Mouse (Mus musculus): ENCODE results near the gene Glb1.

The Glb1 gene

DNA sequence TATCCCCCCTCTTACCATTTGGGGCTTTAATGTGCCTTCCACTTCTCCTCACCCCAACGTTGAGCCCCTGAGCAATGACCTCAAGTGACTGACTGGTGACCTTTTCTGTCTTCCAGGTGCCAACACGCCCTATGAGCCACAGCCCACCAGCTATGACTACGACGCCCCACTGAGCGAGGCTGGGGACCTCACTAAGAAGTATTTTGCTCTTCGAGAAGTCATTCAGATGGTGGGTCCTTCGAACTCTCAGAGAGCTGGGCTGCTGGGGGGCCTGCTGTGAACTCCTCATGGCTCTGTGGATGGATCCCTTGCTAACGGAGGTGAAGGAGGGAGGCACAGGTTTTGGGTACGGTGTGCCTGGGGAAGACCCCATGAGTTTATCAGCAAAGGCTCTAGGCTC lies 42.0 kb downstream of the Glb1 start:
- DNase-seq (ENCODE audit: low spot score in 2 of 2) = no peak

- no peak for DNase-seq (ENCODE audit: low spot score in 2 of 2)
Measured at GRCm38 (mm10) chr9:114443351-114443750, 42.5 kb downstream of the Glb1 start.

DNA sequence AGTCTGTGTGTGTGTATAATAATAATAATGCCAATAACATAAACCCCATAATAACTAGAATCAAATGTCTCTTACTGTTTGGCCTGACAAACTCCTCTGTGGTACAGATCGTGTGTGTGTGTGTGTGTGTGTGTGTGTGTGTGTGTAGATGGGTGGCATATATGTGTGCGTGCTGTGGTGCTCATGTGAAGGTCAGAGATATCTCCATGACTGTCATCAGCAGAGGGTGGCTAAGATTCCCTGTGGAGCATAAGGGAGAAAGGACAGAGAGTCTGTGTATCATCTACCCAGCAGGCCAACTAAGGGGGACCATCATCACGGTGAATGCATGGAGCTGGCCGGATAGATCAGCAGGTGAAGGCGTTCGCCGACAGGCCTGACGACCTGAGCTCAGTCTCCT lies 46.0 kb downstream of the Glb1 start:
- DNase-seq (ENCODE audit: low spot score in 2 of 2) = no peak

GRCm38 (mm10) chr9:114448700-114449099 lies 47.8 kb downstream of the Glb1 start:
- DNase-seq (ENCODE audit: low spot score in 2 of 2) = no peak

DNA sequence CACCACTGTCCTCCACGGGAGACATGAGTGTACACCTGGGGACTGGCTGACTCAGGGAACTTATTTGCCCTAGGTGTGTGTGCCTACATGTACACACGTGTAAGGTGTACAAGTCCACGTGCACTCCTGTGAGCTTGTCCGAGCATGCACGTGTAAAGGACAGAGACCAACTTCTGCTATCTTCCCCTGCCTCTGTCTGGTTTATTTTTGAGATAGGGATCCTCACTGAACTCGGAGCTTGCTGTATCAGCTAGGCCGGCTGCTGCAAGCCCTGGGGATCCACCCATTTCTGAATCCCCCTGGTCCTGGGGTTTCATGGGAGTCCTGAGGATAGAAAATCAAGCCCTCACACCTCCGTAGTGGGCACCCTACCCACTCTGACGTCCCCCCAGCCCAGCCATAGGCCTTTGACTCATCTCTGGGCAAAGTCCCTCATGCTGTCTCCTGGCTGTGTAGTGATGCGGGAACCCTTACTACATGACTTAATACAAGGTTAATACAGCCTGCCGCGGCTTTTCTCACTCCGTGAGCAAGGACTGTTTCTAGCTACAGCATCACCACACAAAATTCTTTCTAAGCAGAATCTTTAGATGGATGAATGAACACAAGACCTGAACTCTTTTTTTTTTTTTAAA lies 48.4 kb downstream of the Glb1 start:
- DNase-seq (ENCODE audit: low spot score in 2 of 2) = no peak

DNA sequence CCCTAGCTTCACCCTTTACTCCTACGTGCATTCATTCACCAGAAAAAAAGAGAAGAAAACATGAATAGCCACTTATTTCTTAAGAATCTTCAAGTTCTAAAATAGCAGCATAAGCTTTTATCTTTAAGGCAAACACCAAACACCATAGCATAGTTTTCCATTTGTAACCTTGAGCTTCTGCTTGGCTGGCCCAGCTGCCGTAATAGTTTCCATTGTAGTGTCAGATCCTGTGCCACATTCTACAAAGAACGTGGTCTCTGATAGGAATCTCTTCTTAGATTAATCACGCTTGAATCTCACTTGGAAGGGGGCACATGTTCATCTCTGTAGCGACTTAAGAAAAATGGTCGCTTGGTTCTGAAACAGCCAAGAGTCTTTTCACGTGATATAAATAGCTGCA lies 50.7 kb downstream of the Glb1 start:
- no peak for DNase-seq (ENCODE audit: low spot score in 2 of 2)

- DNase-seq (ENCODE audit: low spot score in 2 of 2) = no peak
Measured at GRCm38 (mm10) chr9:114452418-114452817, 51.5 kb downstream of the Glb1 start.

DNA sequence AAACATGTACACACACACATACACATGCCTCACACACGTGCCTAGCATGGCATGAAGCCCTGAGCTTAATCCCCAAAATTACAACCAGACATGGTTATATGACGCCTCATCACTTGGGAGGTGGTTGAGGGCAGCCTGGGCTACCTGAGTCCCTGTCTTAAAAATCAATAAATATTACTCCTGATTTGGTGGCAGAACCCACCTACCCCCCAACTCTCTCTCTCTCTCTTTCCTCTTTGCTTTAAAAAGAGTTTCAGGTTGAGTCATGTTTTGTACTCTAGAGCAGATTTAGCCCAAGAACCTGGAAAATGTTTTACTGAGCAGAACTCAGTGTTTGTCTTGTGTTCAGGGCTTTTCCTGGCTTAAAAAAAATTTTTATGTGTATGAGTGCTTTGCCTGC lies 54.5 kb downstream of the Glb1 start:
- DNase-seq (ENCODE audit: low spot score in 2 of 2) = no peak

DNA sequence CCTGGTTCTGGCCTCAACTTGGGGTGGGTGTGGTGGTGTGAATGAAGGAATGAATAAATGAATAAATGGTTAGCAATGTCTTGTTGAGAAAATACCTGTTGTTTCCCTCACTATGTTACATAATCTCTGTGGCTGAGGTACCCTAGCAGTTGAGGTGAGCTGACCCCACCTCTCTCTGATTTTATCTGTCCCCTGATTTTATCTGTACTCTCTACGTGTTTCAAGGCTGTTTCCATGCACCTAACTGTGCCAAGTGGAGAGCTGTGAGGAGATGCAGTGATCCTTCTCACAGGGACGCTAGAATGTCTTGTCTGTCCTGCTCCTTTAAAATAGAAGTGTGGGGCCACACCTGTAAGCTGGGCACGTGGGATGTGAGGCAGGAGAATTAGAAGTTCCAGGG lies 57.6 kb downstream of the Glb1 start:
- no peak for DNase-seq (ENCODE audit: low spot score in 2 of 2)

DNA sequence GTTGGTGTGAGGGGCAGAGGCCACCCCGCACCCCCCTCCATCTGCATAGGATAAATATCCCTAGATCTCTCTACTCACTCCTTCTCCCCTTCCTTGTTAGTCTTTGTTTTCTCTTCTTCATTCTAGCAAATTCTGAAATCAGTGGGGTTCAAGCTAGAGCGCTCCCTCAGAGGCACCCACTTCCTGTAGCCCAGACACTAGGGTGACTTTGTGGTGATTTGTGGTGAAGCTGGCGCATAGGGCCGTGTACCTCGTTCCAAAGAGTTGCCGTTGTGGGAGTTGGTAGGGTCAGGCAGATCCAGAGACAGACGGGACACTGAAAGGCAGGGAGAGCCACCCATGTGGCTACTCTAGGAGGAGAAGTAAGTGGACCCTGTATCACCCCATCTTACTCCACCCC lies 61.7 kb downstream of the Glb1 start:
- DNase-seq (ENCODE audit: low spot score in 2 of 2) = no peak

- no peak for DNase-seq (ENCODE audit: low spot score in 2 of 2)
Measured at GRCm38 (mm10) chr9:114465442-114465841, 64.6 kb downstream of the Glb1 start.

DNA sequence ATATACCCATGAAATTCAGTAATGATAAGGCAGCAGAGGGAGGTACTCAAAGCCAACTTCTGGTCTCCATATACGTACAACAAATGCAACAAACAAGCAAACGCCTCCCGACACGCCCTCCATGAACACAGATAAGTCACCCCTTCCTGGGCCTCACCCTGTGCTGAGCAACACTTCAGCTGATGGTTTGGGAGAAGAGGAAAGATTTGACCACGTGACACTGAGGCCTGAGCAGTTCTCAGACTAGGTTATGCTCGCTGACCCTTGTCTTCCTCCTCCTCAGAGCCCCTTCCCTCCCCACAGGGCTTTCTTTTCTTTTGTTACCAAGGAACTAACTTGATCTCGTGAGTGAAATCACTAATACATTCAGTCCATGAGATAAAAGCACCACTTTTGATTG lies 66.0 kb downstream of the Glb1 start:
- no peak for DNase-seq (ENCODE audit: low spot score in 2 of 2)

GRCm38 (mm10) chr9:114468217-114468616 lies 67.3 kb downstream of the Glb1 start:
- DNase-seq (ENCODE audit: low spot score in 2 of 2) = no peak

- no peak for DNase-seq (ENCODE audit: low spot score in 2 of 2)
Measured at GRCm38 (mm10) chr9:114468701-114469100, 67.8 kb downstream of the Glb1 start.

GRCm38 (mm10) chr9:114471892-114472291 lies 71.0 kb downstream of the Glb1 start:
- DNase-seq (ENCODE audit: low spot score in 2 of 2) = no peak

DNA sequence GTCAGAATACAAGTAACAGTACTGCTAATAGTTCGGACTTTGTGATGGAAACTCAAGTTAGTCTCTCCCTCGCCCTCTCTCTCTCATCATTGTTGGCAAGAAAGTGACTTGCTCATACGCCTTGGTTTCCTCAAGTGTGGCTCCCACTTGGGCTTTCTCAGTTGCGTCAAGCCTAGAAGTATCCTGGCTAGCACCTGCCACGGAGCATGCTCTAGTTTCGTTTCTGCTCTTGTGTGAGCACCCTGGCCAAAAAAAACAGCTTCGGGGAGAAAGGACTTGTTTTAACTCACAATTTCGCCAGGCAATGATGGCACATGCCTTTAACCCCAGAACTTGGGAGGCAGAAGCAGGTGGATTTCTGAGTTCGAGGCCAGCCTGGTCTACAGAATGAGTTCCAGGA lies 76.1 kb downstream of the Glb1 start:
- no peak for DNase-seq (ENCODE audit: low spot score in 2 of 2)

GRCm38 (mm10) chr9:114480940-114481339 lies 80.1 kb downstream of the Glb1 start:
- DNase-seq (ENCODE audit: low spot score in 2 of 2) = no peak

DNA sequence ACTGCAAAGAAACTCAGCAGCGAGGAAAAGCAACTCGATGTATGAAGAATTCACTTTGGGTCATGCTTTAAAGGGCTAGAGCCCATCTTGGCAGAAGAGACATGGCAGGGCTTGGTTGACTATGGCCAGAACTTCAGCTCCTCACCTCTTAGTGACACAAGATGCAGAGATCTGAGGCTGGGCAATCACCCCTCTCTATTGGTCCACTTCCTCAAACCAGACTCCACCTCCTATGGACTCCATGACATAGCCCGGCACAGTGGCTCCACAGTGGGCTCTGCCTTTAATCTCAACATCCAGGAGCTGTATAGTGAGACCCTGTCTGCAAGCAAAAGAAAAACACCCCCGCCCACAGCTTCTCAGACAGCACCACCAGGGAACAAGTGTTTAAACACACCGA lies 83.9 kb downstream of the Glb1 start:
- DNase-seq (ENCODE audit: low spot score in 2 of 2) = no peak

DNA sequence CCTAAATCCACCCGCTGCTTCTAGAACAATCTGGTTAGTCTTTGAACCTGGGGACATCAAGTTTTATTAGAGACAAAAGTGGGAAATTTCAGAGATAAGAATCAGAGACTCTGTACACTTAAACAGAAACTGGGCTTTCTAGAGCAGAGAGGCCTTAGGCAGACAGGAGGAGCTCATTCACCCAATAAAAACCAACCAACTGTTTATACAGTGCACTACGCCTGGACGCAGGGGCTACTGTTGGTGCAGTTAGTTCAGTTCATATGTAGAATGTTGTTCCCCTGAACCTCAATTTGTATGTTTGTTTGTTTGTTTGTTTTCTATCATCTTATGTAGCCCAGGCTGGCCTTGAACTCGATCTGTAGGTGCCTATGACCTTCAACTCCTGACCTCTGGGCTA lies 85.9 kb downstream of the Glb1 start:
- no peak for DNase-seq (ENCODE audit: low spot score in 2 of 2)

- DNase-seq (ENCODE audit: low spot score in 2 of 2) = no peak
Measured at GRCm38 (mm10) chr9:114487481-114488258, 86.8 kb downstream of the Glb1 start.

GRCm38 (mm10) chr9:114496469-114496868 lies 95.6 kb downstream of the Glb1 start:
- DNase-seq (ENCODE audit: low spot score in 2 of 2) = no peak

DNA sequence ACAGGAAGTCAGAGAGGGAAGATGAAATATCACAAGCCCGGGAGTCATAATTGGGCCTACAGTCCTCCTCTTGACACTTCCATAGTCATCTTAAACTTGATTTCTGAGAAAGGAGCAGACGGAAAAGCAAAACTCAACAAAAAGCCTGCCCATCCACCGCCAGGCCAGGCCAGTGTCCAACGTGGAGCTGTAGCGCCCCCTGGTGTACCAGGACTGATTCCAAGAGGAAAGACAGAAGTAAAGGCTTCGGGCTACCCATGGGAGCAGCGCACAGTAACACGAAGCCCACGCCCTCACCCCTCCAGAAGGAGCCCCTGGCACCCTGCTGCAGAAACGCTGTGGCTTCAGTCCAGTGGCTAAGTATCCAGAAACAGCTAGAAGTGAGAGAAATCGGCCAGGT lies 97.3 kb downstream of the Glb1 start:
- peak; percentile 80 to 81 for DNase-seq (ENCODE audit: low spot score in 2 of 2)

GRCm38 (mm10) chr9:114499783-114500515 lies 99.1 kb downstream of the Glb1 start:
- DNase-seq (ENCODE audit: low spot score in 2 of 2) = peak; percentile 28 to 53
